Mouse (Mus musculus): ENCODE measurements around the gene Gale. TPM values are rescaled to one million over a fixed set of nuclear protein-coding genes. Genes with fewer than 3 reads are reported as not detected.

The Gale gene
- polyA plus RNA-seq, 1 experiment from 2014 or later: 41.2 TPM

DNA sequence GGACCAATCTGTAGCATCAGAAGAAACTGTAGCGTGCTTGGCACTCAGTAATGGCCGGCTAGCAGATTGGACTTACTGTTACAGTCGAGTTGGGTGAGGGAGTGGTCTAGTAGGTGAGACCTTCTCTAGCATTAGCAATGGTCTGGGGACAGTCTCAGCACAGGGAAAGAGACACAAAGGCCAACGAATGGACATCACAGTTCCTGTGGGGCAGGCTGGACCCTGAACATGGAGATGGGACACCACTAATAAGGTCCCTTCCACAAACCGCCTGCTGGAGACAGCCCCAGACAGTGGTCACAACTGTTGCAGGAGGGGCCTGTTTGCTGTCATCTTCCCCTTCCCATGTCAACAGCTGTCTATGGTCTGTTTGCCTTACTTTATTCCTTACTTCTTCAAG lies 1.8 kb upstream of the Gale start:
- Histone ChIP-seq H3K27ac (no peak overlapping the region), H3K4me1 (peaks cover 46% of the 10 kb centered on the region), H3K4me3 (no peak overlapping the region), H3K9me3 (replicated peaks) (no peaks in the 10 kb centered on the region), H3K27me3 (replicated peaks) (no peaks in the 10 kb centered on the region), H3K4me2 (no peak overlapping the region), H3K9ac (no peak overlapping the region), H3K36me3 (peaks cover 63% of the 10 kb centered on the region)
- no peak for ATAC-seq
- WGBS (ENCODE audit: insufficient replicate concordance): 76% methylated on average over 5 of the region's 5 CpGs

DNA sequence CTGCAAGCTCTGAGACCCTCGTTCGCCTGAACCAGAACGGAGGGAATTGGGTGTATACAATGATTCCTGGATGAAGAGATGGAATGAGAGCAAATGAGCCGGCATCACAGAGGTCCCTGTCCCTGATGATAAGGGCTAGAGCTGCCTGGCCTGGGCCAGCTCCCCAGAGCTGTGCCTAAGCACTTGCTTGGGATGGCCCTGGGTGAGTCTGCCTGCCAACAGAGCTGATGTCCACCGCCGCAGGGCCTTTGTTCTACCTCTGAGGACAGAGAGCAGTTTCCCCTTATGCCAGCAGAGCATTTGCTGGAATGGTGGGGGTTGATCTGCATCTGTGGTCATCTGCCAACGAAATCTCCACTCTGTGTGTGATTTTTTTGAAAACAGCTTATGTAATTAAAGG lies 1.3 kb upstream of the Gale start:
- Histone ChIP-seq H3K27me3 (replicated peaks) (no peaks in the 10 kb centered on the region), H3K36me3 (peaks cover 66% of the 10 kb centered on the region), H3K4me3 (no peak overlapping the region), H3K4me1 (peaks cover 46% of the 10 kb centered on the region), H3K27ac (peak overlapping the region; percentile 87; the same call in 1 of the 2 replicates), H3K9ac (peak overlapping the region; percentile 85; the same call in 1 of the 2 replicates), H3K4me2 (peak overlapping the region; percentile 99), H3K9me3 (replicated peaks) (no peaks in the 10 kb centered on the region)
- no peak for ATAC-seq
- 77% methylated on average over 7 of the region's 7 CpGs for WGBS (ENCODE audit: insufficient replicate concordance)

DNA sequence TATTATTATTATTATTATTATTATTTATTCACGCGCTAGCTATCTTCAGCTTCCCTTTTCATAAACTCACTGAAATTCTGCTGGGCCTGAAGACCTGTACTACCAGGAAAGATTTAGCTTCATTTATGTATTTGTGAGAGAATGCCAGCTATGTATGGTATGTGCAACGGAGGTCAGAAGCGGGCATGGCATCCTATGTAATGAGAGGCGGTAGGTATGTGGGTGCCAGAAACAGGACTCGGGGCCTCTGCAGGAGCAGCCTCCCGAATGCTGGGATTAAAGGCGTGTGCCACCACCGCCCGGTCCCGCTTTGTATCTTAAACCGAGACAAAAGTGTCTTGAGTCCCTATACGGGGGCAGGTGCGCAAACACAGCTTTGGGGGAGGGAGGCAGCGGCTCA lies 581 bp upstream of the Gale start:
- Histone ChIP-seq H3K9ac (peak overlapping the region; percentile 85), H3K27ac (peak overlapping the region; percentile 87), H3K9me3 (replicated peaks) (no peaks in the 10 kb centered on the region), H3K4me3 (peak overlapping the region; percentile 81), H3K27me3 (replicated peaks) (no peaks in the 10 kb centered on the region), H3K4me1 (peaks cover 46% of the 10 kb centered on the region), H3K36me3 (peaks cover 66% of the 10 kb centered on the region), H3K4me2 (peak overlapping the region; percentile 99)
- ATAC-seq: peak; percentile 12
- WGBS (ENCODE audit: insufficient replicate concordance): 6% methylated on average over 15 of the region's 15 CpGs

DNA sequence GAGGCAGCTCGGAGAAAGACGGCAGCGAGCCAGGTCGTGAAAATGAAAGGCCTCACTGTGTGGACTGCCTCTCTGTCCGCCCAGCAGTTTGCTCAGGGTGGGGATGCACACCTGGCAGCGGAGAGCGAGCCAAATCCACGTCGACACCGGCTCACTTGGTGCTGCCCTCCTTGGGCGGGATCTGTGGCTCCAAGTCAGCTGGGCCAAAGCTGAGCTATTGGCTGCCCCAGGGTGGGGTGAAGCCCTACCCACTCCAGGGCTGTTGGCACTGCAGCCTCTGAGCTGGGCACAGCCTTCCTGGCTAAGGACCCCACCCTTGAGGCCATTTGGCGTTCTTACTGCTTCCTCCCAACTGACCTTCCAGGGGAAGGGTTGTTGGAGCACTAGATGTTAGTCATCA lies 899 bp downstream of the Gale start:
- Histone ChIP-seq H3K9ac (peak overlapping the region; percentile 85), H3K4me1 (peaks cover 46% of the 10 kb centered on the region), H3K9me3 (replicated peaks) (no peaks in the 10 kb centered on the region), H3K27ac (peak overlapping the region; percentile 76), H3K36me3 (peaks cover 66% of the 10 kb centered on the region), H3K27me3 (replicated peaks) (no peaks in the 10 kb centered on the region), H3K4me3 (peak overlapping the region; percentile 81), H3K4me2 (peak overlapping the region; percentile 99)
- peak; percentile 27 for ATAC-seq
- WGBS (ENCODE audit: insufficient replicate concordance): 9% methylated on average over 12 of the region's 12 CpGs

DNA sequence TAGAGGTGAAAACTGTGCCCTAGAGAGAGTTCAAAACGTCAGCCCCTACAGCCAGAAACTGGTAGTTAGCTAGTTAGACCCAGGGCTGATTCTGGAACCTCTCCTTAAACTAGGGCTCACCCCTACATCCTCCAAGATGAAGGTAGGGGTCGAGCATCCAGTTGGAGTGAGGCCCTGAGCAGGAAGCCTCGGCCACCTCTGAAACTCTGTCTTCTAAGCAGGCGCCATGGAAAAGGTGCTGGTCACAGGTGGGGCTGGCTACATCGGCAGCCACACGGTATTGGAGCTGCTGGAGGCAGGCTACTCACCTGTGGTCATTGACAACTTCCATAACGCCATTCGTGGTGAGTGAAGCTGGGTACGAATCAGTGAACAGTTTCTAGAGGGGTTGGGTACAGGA lies 1.6 kb downstream of the Gale start:
- WGBS (ENCODE audit: insufficient replicate concordance): 76% methylated on average over 9 of the region's 9 CpGs
- no peak for ATAC-seq
- 0 out of 2 replicates have a peak overlapping the region, but pooled peaks have one; percentile 85 for H3K9ac ChIP-seq
- peak overlapping the region; percentile 76; the same call in 1 of the 2 replicates for H3K27ac ChIP-seq
- H3K9me3 ChIP-seq (replicated peaks): no peaks in the 10 kb centered on the region
- H3K4me3 ChIP-seq: 0 out of 2 replicates have a peak overlapping the region, but pooled peaks have one; percentile 81
- H3K4me2 ChIP-seq: peak overlapping the region; percentile 99
- peaks cover 66% of the 10 kb centered on the region for H3K36me3 ChIP-seq
- H3K4me1 ChIP-seq: peaks cover 46% of the 10 kb centered on the region
- H3K27me3 ChIP-seq (replicated peaks): no peaks in the 10 kb centered on the region

DNA sequence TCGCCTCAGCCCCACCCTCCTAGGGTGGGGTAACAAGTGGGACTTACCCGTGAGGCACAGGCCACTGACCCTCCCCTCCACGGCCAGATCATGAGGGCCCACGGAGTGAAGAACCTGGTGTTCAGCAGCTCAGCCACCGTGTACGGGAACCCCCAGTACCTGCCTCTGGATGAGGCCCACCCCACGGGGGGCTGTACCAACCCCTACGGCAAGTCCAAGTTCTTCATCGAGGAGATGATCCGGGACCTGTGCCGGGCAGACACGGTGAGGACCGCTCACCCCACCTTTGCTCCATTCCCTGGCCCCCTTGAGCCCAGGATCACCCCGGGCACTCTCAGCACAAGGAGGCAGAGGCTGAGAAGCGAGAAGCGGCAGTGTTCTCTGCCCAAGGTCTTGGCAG lies 2.8 kb downstream of the Gale start:
- peaks cover 46% of the 10 kb centered on the region for H3K4me1 ChIP-seq
- WGBS (ENCODE audit: insufficient replicate concordance): 87% methylated on average over 16 of the region's 16 CpGs
- ATAC-seq: no peak
- no peak overlapping the region for H3K4me2 ChIP-seq
- no peak overlapping the region for H3K9ac ChIP-seq
- no peaks in the 10 kb centered on the region for H3K9me3 ChIP-seq (replicated peaks)
- peaks cover 64% of the 10 kb centered on the region for H3K36me3 ChIP-seq
- H3K4me3 ChIP-seq: no peak overlapping the region
- no peak overlapping the region for H3K27ac ChIP-seq
- H3K27me3 ChIP-seq (replicated peaks): no peaks in the 10 kb centered on the region

DNA sequence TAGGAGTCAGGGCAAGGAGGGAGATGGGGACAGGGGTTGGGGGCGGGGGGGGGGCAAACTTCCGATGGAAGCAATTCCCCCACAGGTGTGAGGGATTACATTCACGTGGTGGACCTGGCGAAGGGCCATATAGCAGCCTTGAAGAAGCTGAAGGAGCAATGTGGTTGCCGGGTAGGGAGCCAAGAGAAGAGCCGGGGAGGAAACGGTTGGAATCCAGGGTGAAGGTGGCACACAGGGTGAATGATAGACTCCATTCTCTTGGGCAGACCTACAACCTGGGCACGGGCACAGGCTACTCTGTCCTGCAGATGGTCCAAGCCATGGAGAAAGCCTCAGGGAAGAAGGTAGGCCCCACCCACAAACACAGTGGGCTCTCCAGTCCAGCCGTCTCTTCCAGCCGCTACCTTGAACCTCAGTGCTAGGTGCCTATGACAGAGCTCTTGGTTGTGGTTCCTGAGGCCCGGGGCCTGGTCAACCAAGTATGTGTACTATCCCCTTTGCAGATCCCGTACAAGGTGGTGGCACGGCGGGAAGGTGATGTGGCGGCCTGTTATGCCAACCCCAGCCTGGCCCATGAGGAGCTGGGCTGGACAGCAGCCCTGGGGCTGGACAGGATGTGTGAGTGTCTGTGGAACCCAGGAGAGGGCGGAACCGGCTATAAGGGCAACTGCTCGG lies 3.7 kb downstream of the Gale start:
- Histone ChIP-seq H3K4me3 (no peak overlapping the region), H3K9ac (no peak overlapping the region), H3K4me1 (peaks cover 53% of the 10 kb centered on the region), H3K4me2 (no peak overlapping the region), H3K9me3 (replicated peaks) (no peaks in the 10 kb centered on the region), H3K27ac (no peak overlapping the region), H3K27me3 (replicated peaks) (no peaks in the 10 kb centered on the region), H3K36me3 (peaks cover 54% of the 10 kb centered on the region)
- no peak for ATAC-seq
- 84% methylated on average over 18 of the region's 18 CpGs for WGBS (ENCODE audit: insufficient replicate concordance)

DNA sequence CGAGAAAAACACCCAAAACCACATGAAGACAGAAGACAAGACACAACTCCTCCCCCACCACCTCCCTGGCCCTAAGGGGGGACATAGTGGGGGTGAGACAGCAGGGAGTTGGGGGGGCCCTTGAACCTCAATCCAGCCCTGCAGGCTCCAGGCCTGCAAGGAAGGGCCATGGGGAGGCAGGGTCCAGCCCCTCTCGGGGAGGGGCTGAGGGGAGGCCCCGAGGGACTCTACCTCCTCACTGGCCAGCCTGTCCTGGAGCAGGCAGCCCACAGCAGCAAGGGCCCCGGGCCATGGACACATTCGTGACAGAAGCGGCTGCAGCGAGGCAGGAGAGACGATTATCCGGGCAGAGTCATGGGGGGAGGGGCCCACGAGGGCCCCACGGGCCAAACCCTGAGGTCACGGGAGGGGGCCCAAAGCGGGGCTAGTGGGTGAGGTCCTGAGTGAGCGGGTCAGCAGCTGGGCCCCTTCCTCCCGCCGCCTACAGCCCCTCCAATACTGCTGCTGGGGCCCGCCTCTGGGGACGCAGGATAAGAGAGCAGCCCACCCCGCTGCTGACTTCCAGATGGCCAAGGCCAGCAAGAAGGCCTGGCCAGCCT lies 4.8 kb downstream of the Gale start:
- Histone ChIP-seq H3K27me3 (replicated peaks) (no peaks in the 10 kb centered on the region), H3K4me1 (peaks cover 52% of the 10 kb centered on the region)

DNA sequence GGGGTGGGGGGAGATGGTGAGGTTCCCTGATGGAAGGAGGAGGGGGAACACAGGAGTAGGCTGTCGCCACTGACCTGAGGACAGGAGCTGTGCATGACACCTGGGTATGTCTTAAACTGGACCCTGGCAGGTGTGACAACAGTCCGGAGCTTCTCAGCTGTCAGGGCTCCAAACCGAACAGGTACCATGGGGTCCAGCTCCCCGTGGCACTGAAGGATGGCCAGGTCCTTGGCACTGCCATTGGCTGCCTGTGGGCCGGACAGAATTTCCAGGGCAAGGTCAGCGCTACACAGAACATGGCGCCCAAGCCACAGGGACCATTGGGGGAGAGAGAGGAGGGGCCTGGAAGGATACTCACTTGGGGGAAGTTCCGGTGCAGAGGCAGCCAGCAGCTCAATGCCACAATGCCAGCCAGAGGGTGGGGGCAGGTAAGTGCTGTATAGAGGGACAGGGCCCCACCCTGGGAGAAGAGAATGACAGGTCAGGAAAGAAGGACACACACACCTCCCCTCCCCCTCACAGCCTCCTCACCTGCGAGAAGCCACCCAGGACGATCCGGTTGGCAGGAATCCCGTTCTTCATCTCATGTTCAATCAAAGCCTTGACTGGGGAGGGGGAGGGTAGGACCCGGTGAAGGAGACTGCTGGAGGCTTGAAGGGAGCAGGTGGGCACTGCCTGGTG lies 5.7 kb downstream of the Gale start:
- no peak for ATAC-seq
- H3K4me2 ChIP-seq: no peak overlapping the region
- no peak overlapping the region for H3K4me3 ChIP-seq
- H3K9me3 ChIP-seq (replicated peaks): no peaks in the 10 kb centered on the region
- H3K27ac ChIP-seq: no peak overlapping the region
- H3K4me1 ChIP-seq: peaks cover 54% of the 10 kb centered on the region
- peaks cover 63% of the 10 kb centered on the region for H3K36me3 ChIP-seq
- H3K9ac ChIP-seq: no peak overlapping the region
- no peaks in the 10 kb centered on the region for H3K27me3 ChIP-seq (replicated peaks)
- WGBS (ENCODE audit: insufficient replicate concordance): 85% methylated on average over 13 of the region's 13 CpGs

More for the DNA sequence above, 4.8 kb downstream of the Gale start:
- Histone ChIP-seq H3K9ac (no peak overlapping the region), H3K4me3 (no peak overlapping the region), H3K4me2 (no peak overlapping the region), H3K36me3 (peaks cover 54% of the 10 kb centered on the region), H3K27ac (no peak overlapping the region), H3K9me3 (replicated peaks) (no peaks in the 10 kb centered on the region)
- ATAC-seq: no peak
- 60% methylated on average over 19 of the region's 19 CpGs for WGBS (ENCODE audit: insufficient replicate concordance)

DNA sequence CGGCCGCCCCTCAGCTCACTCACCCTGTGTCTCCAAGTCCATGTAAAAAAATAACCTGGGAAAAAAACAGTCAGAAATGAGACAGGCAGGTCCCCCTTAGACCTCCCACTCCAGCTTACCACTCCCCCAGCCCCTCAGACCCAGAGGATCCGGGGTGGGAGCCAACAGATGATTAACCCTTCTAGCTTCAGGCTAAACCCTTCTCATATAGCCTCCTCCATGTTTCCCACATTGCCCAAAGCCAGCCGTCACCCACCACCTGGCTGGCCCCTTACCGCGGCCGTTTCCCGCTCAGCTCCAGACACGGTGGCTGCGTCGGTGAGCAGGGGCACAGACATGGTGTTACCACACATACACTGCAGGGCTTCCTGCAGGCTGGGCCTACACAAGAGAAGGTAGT lies 7.1 kb downstream of the Gale start:
- no peak overlapping the region for H3K27ac ChIP-seq
- H3K27me3 ChIP-seq (replicated peaks): no peaks in the 10 kb centered on the region
- H3K4me2 ChIP-seq: no peak overlapping the region
- no peak for ATAC-seq
- no peaks in the 10 kb centered on the region for H3K9me3 ChIP-seq (replicated peaks)
- H3K9ac ChIP-seq: 0 out of 2 replicates have a peak overlapping the region, but pooled peaks have one; percentile 5
- peaks cover 40% of the 10 kb centered on the region for H3K4me1 ChIP-seq
- H3K36me3 ChIP-seq: peaks cover 77% of the 10 kb centered on the region
- 88% methylated on average over 11 of the region's 11 CpGs for WGBS (ENCODE audit: insufficient replicate concordance)
- no peak overlapping the region for H3K4me3 ChIP-seq

DNA sequence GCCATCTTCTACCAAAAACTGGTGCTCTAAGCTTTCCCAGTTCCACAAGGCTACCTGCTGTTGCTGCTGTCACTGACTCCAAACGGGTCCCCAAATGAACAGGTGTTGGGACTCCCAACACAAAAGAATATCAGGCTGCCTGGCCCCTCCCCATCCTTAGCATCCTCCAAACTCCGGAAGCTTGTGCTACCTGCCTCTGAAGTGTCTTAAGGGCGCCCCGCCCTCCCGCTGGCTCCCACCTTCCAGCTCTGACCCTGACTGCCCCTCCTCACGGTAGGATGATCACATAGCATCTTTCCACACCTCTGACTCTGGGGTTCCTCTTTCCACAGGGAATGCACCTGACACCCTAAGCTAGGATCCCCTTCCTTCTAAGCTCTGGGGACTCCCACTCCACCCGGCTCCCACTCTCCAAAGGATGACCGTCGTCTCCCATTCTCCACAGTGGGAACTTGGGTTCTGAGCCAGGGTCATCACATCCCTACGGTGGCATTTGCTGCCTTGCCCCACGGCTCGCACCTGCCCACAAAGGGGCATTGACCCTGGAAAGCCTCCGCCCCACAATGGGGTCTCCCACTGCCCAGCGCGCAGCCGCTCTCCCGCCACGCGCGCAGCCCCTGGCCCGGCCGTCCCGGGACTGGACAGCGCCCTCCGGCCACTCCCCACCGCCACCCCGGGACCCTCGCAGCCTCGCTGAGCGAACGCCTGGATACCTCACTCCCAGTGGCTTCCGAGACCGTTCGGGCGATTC lies 8.5 kb downstream of the Gale start:
- peak overlapping the region; percentile 77 for H3K27ac ChIP-seq
- peak overlapping the region; percentile 91 for H3K9ac ChIP-seq
- no peaks in the 10 kb centered on the region for H3K27me3 ChIP-seq (replicated peaks)
- peak overlapping the region; percentile 92 for H3K4me2 ChIP-seq
- ATAC-seq: peak; percentile 36
- no peaks in the 10 kb centered on the region for H3K9me3 ChIP-seq (replicated peaks)
- WGBS (ENCODE audit: insufficient replicate concordance): 2% methylated on average over 34 of the region's 35 CpGs
- H3K4me1 ChIP-seq: peaks cover 32% of the 10 kb centered on the region
- peaks cover 77% of the 10 kb centered on the region for H3K36me3 ChIP-seq
- H3K4me3 ChIP-seq: peak overlapping the region; percentile 88

Measured in liver, embryonic 12.5 days (tissue).